Mouse (Mus musculus): Measurements from ENCODE around the gene Asb16. TPM values are rescaled to one million over a fixed set of nuclear protein-coding genes. Genes with fewer than 3 reads are reported as not detected.

The Asb16 gene
- total and polyA plus RNA-seq, 2 experiments from 2014 or later: 1.4 TPM; not detected in 1

DNA sequence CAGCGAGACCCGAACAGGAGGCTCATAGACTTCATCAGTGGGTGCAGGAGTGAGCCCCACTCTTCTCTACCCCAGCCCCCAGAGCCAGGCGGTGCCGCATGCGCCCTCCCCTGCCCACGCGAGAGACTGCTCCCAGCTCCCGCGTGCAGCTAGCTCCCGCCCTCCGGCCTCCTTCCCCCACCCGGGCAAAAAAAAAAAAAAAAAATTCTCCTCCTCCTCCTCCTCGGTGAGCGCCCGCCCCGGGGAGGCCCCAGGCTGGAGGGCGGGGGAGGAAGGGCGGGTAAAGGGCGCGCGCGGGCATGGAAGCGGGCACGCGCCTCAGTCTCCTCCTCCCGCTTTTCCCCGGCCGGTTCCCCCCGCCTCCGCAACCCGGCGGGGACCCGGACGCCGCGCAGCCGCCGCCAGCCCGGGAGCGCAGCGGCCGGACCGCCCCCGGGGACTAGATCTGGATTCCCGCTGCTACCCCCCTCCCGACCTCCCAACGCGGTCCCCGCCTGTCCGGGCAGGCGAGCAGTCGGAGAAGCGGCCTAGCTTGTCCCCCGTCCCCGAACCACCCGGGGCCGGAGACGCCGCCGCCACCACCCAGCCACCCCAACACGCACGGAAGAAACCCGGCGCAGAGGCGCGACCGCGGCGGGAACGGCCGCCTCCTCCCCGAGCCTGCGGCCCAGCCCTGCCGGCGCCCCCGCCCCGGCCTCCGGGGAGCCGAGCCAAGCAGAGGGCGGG is 48.2 kb downstream of the Asb16 start:
- Histone ChIP-seq H3K36me3 (ENCODE audit: insufficient read depth) (peaks cover 34% of the 10 kb centered on the region), H3K27ac (ENCODE audit: low read depth, low read length) (peak overlapping the region; percentile 99), H3K4me3 (ENCODE audit: low read depth, low read length) (peak overlapping the region; percentile 95), H3K9ac (peak overlapping the region; percentile 99), H3K4me2 (ENCODE audit: low read depth) (peak overlapping the region; percentile 86), H3K9me3 (ENCODE audit: low read length) (no peaks in the 10 kb centered on the region), H3K27me3 (ENCODE audit: insufficient read depth, low read length) (no peaks in the 10 kb centered on the region), H3K4me1 (ENCODE audit: insufficient read depth) (peaks cover 9% of the 10 kb centered on the region; the same call in 1 of the 2 replicates)
- ATAC-seq (peak; percentile 53), DNase-seq (peak; percentile 91)
- peak; percentile 41 for TF ChIP-seq CTCF (IDR thresholded peaks at IDR 0.05; ENCODE audit: low read depth)
- under 1% methylated on average over 38 of the region's 80 CpGs for WGBS

DNA sequence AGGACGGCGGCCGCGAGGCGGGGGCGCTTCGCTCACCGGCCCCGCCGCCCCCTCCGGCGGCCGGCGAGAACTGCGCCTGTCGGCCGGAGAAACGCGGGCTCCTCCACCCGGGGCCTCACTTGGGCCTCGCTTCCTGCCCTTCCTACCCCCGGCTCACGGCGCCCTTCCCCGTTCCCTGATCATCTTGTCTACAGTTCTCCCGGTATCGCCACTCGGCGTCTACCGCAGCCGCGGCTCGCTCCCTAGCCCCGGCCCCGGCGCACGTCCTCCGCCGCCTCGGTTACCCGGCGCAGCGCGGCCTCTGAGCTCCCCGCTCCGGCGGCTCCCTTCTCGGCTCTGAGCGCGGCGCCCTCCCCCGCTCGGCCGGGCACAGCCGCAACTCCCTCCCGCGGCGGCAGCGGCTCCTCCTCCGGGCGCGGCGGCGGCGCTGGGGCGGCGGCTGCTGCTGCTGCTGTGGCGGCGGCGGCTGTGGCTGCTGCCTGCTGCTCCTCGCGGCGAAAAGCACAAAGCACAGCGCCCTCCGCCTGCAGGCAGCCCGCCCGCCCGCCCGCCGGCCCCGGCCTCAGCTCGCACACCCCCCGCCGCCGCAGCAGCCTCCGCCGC is 48.9 kb downstream of the Asb16 start:
- peak overlapping the region; percentile 86 for H3K4me2 ChIP-seq (ENCODE audit: low read depth)
- no peaks in the 10 kb centered on the region for H3K27me3 ChIP-seq (ENCODE audit: insufficient read depth, low read length)
- peak overlapping the region; percentile 99 for H3K27ac ChIP-seq (ENCODE audit: low read depth, low read length)
- H3K9me3 ChIP-seq (ENCODE audit: low read length): no peaks in the 10 kb centered on the region
- peaks cover 9% of the 10 kb centered on the region; the same call in 1 of the 2 replicates for H3K4me1 ChIP-seq (ENCODE audit: insufficient read depth)
- TF ChIP-seq CTCF (IDR thresholded peaks at IDR 0.05; ENCODE audit: low read depth): peak; percentile 15; the same call in 1 of the 2 replicates
- 2% methylated on average over 48 of the region's 87 CpGs for whole genome bisulfite sequencing
- DNase-seq: peak; percentile 63
- peak; percentile 33 for ATAC-seq
- peak overlapping the region; percentile 99 for H3K9ac ChIP-seq
- peaks cover 32% of the 10 kb centered on the region for H3K36me3 ChIP-seq (ENCODE audit: insufficient read depth)
- H3K4me3 ChIP-seq (ENCODE audit: low read depth, low read length): peak overlapping the region; percentile 95

DNA sequence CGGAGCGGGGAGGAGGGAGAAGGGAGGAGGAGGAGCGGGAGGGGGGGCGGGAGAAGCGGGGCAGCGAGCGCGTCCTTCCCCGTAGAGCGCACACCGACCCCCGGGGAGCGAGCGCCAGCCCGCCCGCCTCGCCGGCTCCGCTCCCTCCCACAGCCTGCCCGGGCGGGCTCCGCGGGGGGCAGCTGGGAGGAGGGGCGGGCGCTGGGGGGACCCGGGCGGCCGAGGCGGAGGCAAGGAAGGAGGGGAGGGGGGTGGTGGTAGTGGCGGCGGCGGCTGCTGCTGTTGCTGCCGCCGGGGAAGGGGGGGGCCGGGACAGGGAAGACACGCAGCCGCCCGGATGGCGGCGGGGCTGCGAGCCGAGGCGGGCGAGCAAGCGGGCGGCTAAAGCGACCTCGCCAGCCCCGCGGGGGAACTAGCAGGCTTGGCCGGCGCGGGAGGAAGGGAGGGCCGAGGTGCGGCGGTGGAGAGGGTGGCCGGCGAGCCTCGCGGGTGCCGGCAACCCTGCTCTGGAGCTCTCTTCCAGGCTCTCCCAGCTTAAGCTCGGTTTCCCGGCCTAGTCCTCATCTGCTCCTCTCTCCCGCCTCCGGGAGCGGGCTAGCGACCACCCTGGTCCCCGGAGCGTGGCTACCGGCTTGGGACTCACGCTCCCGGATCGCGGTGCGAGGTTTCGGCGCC is 49.5 kb downstream of the Asb16 start:
- H3K27me3 ChIP-seq (ENCODE audit: insufficient read depth, low read length): no peaks in the 10 kb centered on the region
- H3K4me2 ChIP-seq (ENCODE audit: low read depth): peak overlapping the region; percentile 86
- H3K27ac ChIP-seq (ENCODE audit: low read depth, low read length): peak overlapping the region; percentile 99
- peak; percentile 28 for ATAC-seq
- peak; percentile 76 for DNase-seq
- H3K9me3 ChIP-seq (ENCODE audit: low read length): no peaks in the 10 kb centered on the region
- H3K9ac ChIP-seq: peak overlapping the region; percentile 99
- H3K4me3 ChIP-seq (ENCODE audit: low read depth, low read length): peak overlapping the region; percentile 95
- peaks cover 26% of the 10 kb centered on the region for H3K36me3 ChIP-seq (ENCODE audit: insufficient read depth)
- no peak for TF ChIP-seq CTCF (IDR thresholded peaks at IDR 0.05; ENCODE audit: low read depth)
- H3K4me1 ChIP-seq (ENCODE audit: insufficient read depth): peaks cover 9% of the 10 kb centered on the region; the same call in 1 of the 2 replicates
- WGBS: 3% methylated on average over 40 of the region's 77 CpGs

DNA sequence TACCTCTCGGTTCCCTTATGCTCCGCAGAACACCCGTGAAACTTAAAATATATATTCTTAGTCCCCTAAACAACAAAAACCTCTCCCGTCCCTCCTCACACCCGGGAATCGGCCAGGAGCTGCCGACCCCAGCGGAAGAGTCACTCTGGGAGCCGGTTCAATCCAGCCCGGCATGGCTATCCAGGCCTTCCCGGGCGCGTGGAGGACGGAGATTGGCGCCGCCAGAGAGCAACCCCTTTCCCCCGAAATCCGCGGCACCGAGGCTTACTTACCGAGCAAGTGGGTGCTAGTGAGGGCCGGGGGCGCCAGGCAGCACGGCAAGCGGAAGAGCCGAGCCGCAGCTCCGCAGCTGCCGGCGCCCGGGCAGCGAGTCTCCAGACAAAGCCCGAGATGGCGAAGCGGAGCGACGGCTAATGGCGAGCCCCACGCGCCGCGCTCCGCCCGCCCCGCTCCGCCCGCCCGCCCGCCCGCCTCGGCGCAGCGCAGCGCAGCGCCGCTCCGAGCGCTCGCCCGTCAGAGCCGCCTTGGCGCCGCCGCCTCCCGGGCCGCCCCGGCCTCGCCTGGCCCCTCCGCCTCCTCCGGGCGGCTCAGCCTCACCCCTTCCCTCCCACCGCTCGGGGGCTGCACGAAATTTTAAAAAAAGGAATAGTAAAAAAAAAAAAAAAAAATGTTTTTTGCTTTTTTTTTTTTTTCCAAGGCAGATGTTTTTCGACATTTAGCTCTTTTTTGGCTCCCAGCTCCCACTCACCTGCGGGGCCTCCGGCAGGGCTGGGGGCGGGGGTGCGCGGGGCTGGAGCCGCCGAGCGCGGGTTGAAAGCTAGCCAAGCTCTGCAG is 50.2 kb downstream of the Asb16 start:
- peaks cover 9% of the 10 kb centered on the region; the same call in 1 of the 2 replicates for H3K4me1 ChIP-seq (ENCODE audit: insufficient read depth)
- ATAC-seq (peak; percentile 5; the same call in 1 of the 2 replicates), DNase-seq (peak; percentile 63)

DNA sequence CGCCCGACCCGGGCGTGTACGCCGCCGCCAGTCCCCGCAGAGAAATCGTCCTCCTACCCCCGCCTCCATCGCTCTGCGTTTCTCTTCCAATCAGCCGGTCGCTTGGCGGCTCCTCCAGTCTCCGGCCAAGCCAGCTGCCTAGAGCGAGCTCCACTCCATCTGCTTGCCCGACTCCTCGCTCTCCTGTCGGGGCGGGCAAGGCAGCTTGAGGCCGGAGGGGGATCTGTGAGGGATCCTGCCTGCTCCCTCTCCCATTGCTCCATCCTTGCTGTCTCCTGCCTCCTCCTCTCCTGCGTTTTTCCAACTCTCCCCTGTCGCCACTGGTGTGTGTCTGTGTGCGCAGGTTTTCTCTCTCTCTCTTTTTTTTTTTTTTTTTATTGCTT is 50.9 kb downstream of the Asb16 start, which contains the start of gene Ubtf:
Gene Ubtf, minus strand, starts transcription at position 333 of the 383 bp plus-strand sequence.
- Histone ChIP-seq H3K27me3 (ENCODE audit: insufficient read depth, low read length) (no peaks in the 10 kb centered on the region), H3K9ac (peak within 1 kb of the TSS; percentile 99), H3K4me3 (ENCODE audit: low read depth, low read length) (peak within 1 kb of the TSS; percentile 95), H3K9me3 (ENCODE audit: low read length) (no peaks in the 10 kb centered on the region), H3K36me3 (ENCODE audit: insufficient read depth) (peaks cover 12% of the 10 kb centered on the region), H3K4me2 (ENCODE audit: low read depth) (peak within 1 kb of the TSS; percentile 86), H3K4me1 (ENCODE audit: insufficient read depth) (peaks cover 9% of the 10 kb centered on the region; the same call in 1 of the 2 replicates), H3K27ac (ENCODE audit: low read depth, low read length) (peak within 1 kb of the TSS; percentile 99)
- under 1% methylated on average over 25 of the region's 25 CpGs for WGBS
- no peak for TF ChIP-seq CTCF (IDR thresholded peaks at IDR 0.05; ENCODE audit: low read depth)
- DNase-seq (peak; percentile 86), ATAC-seq (peak; percentile 44)

More for the DNA sequence above, 50.2 kb downstream of the Asb16 start:
- Histone ChIP-seq H3K27me3 (ENCODE audit: insufficient read depth, low read length) (no peaks in the 10 kb centered on the region), H3K9ac (peak overlapping the region; percentile 99), H3K27ac (ENCODE audit: low read depth, low read length) (peak overlapping the region; percentile 99), H3K9me3 (ENCODE audit: low read length) (no peaks in the 10 kb centered on the region), H3K4me3 (ENCODE audit: low read depth, low read length) (peak overlapping the region; percentile 95), H3K36me3 (ENCODE audit: insufficient read depth) (peaks cover 18% of the 10 kb centered on the region), H3K4me2 (ENCODE audit: low read depth) (peak overlapping the region; percentile 86)
- no peak for TF ChIP-seq CTCF (IDR thresholded peaks at IDR 0.05; ENCODE audit: low read depth)
- WGBS: under 1% methylated on average over 73 of the region's 84 CpGs
